Mouse (Mus musculus) adipose tissue, adult 10 weeks (tissue): ENCODE data around the gene H2-M3. TPM values are rescaled to one million over a fixed set of nuclear protein-coding genes. Genes with fewer than 3 reads are reported as not detected.

ENCODE experiments used
- polyA plus RNA-seq: library from polyadenylated mRNA; stranded (reverse); fragments of 350-450 nt; fragmentation: Illumina TruSeq; extraction: RNeasy Lipid Tissue Mini Kit (QIAGEN cat#74804); gene quantifications from one replicate; pipeline ENCODE4 v1.2.3, GENCODE M21; 2014; ENCODE audit warnings: low read depth, low replicate concordance

The H2-M3 gene
- 8.0 TPM for polyA plus RNA-seq

DNA sequence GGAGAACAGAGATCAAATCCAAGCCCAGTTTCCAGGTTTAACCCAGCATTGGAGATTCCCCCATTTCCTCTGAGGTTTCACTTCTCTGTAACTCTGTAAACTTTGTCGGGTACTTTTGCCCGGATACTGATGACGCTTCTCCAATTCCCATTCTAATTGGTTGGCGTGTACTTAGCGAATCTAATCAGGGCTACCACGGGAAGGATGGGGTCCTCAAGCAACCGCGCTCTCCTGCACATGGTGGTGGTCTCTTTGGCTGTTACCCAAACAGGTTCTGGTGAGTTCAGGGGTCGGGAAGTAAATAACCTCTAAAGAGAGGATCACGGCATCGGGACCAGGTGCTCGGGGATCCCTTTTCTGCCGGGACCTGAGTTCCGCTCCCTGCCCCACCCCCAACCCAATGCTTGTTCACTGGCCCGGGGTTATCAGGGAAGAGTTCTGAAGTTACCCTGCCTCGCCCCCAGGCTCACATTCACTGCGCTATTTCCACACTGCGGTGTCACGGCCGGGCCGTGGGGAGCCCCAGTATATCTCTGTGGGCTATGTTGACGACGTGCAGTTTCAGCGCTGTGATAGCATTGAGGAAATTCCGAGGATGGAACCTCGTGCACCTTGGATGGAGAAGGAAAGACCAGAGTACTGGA, at the start of gene H2-M3:
Gene H2-M3 (plus strand): TSS at position 163 of the 644 bp plus-strand sequence.

DNA sequence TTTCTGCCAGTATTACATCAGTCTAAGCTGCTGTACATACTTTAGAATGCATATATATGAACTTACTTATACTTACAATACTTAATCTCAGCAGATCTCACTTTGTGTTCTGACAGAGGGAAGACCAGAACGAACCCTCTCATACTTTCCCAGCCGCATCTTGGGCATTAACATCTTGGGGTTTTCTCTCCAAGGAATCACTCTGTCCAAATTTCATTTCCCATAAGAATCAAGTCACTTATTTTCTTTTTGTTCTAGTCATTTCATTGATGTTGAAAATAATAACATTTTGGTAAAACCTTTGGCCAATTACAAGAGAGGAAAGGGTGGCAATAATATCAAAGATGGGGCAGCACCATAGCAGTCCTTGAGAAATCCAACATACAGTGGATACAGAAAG, 32.8 kb upstream of the H2-M3 start, which contains the start of gene Olfr97:
Gene Olfr97 (minus strand): TSS at position 101 of the 400 bp plus-strand sequence.

DNA sequence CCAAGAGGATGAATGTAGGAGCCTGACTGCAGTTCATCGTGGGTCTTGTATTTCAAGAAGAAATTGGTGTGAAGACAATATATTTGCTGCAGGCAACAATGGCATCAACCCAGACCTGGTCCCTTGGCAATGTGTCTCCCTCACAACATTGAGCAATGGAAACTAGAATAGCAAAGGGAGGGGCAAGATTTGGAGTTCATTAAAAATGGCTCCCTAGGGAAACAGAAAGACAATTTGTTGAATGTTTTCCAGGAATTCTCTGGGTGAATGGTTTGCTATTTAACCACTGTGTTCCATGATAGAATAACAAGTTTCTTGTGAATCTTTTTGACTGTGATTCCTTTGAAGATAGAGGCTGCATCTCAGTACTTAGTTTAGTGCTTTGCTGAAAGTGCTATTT, 6.4 kb upstream of the H2-M3 start, which contains the start of gene Olfr98:
Gene Olfr98 (minus strand): TSS at position 124 of the 400 bp plus-strand sequence.

DNA sequence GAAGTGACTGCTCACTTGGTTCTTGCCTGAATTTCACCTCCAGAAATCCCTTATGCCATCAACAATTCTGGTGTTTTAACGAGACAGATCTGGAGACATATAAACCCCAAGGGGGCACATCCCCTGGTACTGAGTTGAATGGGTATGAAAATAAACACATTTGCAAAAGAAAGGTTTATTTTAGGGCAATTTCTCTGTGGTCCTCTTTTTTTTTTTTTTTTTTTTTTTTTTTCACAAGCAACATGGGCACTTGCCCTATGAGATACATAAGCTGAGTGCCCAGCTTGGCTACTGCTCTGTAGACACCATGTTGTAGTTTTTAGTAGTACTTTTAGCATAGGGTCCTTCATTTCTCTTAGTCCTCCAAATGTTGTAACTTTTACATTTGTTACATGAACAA, 13.3 kb downstream of the H2-M3 start, which contains the start of gene Olfr99:
Gene Olfr99 (minus strand): TSS at position 101 of the 400 bp plus-strand sequence.

DNA sequence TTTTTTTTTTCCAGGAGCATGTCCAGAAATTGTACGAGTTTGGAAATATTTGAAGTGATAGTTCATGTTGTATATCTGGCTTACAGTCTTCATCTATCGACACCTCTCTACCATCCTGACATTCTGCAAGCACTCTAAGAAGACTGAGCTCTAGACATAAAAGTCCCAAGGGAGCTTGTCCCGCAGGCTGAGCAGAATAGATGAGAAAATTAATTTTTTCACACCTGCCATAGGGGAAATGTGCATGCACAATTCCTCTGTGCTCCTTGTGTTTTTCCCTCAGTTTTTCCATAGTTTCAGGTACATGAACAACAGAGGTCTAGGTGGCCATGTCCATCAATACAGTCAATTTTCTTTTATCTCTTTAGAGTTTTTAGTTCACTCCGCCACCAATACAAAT, 34.2 kb downstream of the H2-M3 start, which contains the start of gene Olfr101:
Gene Olfr101 (minus strand): TSS at position 101 of the 400 bp plus-strand sequence.

DNA sequence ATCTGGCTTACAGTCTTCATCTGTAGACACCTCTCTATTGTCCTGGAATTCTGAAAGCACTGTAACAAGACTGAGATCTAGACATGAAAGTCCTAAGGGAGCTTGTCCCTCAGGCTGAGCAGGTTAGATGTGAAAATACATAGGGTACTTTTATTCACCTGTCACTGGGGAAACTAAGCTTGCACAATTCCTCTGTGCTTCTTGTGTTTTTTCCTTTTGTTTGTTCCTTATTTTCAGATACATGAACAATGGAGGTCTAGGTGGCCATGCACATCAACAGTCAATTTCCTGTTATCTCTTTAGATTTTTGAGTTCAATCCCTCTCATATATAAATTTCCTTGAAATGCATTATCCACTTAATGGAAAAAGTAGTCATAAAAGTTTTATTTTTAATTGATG, 46.9 kb downstream of the H2-M3 start, which contains the start of gene Olfr102:
Gene Olfr102 (minus strand): TSS at position 101 of the 400 bp plus-strand sequence.

Other genes with a start within 250 kb of the H2-M3 start
- gene Mog, start 246.8 kb upstream of the H2-M3 start, polyA plus RNA-seq = not detected
- gene Gabbr1, start 224.3 kb upstream of the H2-M3 start, polyA plus RNA-seq = 23.9 TPM
- not detected for gene Olfr90, start 181.7 kb upstream of the H2-M3 start, polyA plus RNA-seq
- not detected for gene Olfr91, start 171.9 kb upstream of the H2-M3 start, polyA plus RNA-seq
- not detected for gene Olfr92, start 150.1 kb upstream of the H2-M3 start, polyA plus RNA-seq
- not detected for gene Olfr93, start 108.7 kb upstream of the H2-M3 start, polyA plus RNA-seq
- gene Ubd, start 76.3 kb upstream of the H2-M3 start, polyA plus RNA-seq = 3.3 TPM
- gene Olfr94, start 69.2 kb upstream of the H2-M3 start, polyA plus RNA-seq = not detected
- not detected for gene Olfr95, start 57.1 kb upstream of the H2-M3 start, polyA plus RNA-seq
- gene Olfr96, start 50.1 kb upstream of the H2-M3 start, polyA plus RNA-seq = not detected
- not detected for gene Olfr97, start 32.9 kb upstream of the H2-M3 start, polyA plus RNA-seq
- gene Olfr98, start 6.5 kb upstream of the H2-M3 start, polyA plus RNA-seq = not detected
- not detected for gene Olfr99, start 13.2 kb downstream of the H2-M3 start, polyA plus RNA-seq
- not detected for gene Olfr101, start 34.1 kb downstream of the H2-M3 start, polyA plus RNA-seq
- gene Olfr102, start 46.8 kb downstream of the H2-M3 start, polyA plus RNA-seq = not detected
- not detected for gene Olfr103, start 69.5 kb downstream of the H2-M3 start, polyA plus RNA-seq
- not detected for gene Olfr104-ps, start 89.4 kb downstream of the H2-M3 start, polyA plus RNA-seq
- not detected for gene Olfr105-ps, start 108.8 kb downstream of the H2-M3 start, polyA plus RNA-seq
- not detected for gene Olfr106-ps, start 120.2 kb downstream of the H2-M3 start, polyA plus RNA-seq
- gene Olfr107, start 129.0 kb downstream of the H2-M3 start, polyA plus RNA-seq = not detected
- gene Olfr108, start 175.3 kb downstream of the H2-M3 start, polyA plus RNA-seq = not detected
- gene Olfr109, start 188.7 kb downstream of the H2-M3 start, polyA plus RNA-seq = not detected
- gene H2-M2, start 213.3 kb downstream of the H2-M3 start, polyA plus RNA-seq = not detected
- gene Olfr110, start 222.2 kb downstream of the H2-M3 start, polyA plus RNA-seq = not detected
- gene Olfr111, start 237.8 kb downstream of the H2-M3 start, polyA plus RNA-seq = not detected